Mouse (Mus musculus) hindbrain, embryonic 14.5 days (tissue): Measurements from ENCODE around the gene Gnai2. TPM values are rescaled to one million over a fixed set of nuclear protein-coding genes. Genes with fewer than 3 reads are reported as not detected.
"Not testable (repeated sequence)": the region's sequence is repeated elsewhere in the genome, so short reads cannot be mapped to it uniquely, and the experiment has no call there.

ENCODE experiments used
- ATAC-seq: fragments of 200-750 bp; cut with Nextera tagmentation; 2 replicates; pipeline ENCODE4 v1.8.0; 2017; ENCODE audit warnings: moderate number of reproducible peaks, mild to moderate bottlenecking, moderate TSS enrichment, moderate library complexity; ENCODE audit not compliant: low FRiP score
- DNase-seq: peaks from one replicate; pipeline ENCODE4 v3.0.0-alpha.2; 2015; ENCODE audit warnings: low spot score
- H3K27ac ChIP-seq: fragments of 300-500 bp; sonication (generic); 2 replicates; pipeline ENCODE4 v1.5.1; 2014; ENCODE audit warnings: mild to moderate bottlenecking, moderate library complexity
- H3K27me3 ChIP-seq: fragments of 300-500 bp; sonication (generic); 2 replicates; pipeline ENCODE4 v1.6.1; 2014; ENCODE audit warnings: mild to moderate bottlenecking, low read length, mixed read lengths; ENCODE audit not compliant: control insufficient read depth, insufficient read depth
- H3K36me3 ChIP-seq: fragments of 300-500 bp; sonication (generic); replicated peaks from 2 replicates; pipeline ENCODE4 v1.6.1; 2014; ENCODE audit not compliant: control insufficient read depth, insufficient read depth
- H3K4me1 ChIP-seq: fragments of 300-500 bp; sonication (generic); replicated peaks from 2 replicates; pipeline ENCODE4 v1.6.1; 2014; ENCODE audit warnings: antibody characterized with exemption, low read length, mixed read lengths; ENCODE audit not compliant: control insufficient read depth, insufficient read depth
- H3K4me2 ChIP-seq: fragments of 300-500 bp; sonication (generic); replicated peaks from 2 replicates; pipeline ENCODE4 v1.6.1; 2014; ENCODE audit warnings: mild to moderate bottlenecking, moderate library complexity
- H3K4me3 ChIP-seq: fragments of 300-500 bp; sonication (generic); replicated peaks from 2 replicates; pipeline ENCODE4 v1.5.1; 2014; ENCODE audit warnings: mild to moderate bottlenecking, low read length
- H3K9ac ChIP-seq: fragments of 300-500 bp; sonication (generic); 2 replicates; pipeline ENCODE4 v1.6.1; 2014
- H3K9me3 ChIP-seq: fragments of 300-500 bp; sonication (generic); 2 replicates; pipeline ENCODE4 v1.6.1; 2016; ENCODE audit warnings: low read length; ENCODE audit not compliant: control insufficient read depth
- whole genome bisulfite sequencing: fragments of 180-500 bp; shearing (Covaris S2); extraction: QIAGEN DNeasy Blood & Tissue Kit; methylation state at CpG from one replicate; pipeline ENCODE4 v1.1.7; 2014; 5-methylcytosine and 5-hydroxymethylcytosine counted together
- polyA plus RNA-seq: library from polyadenylated mRNA; unstranded; fragments of >200 nt; fragmentation: Nextera tagmentation; extraction: Ambion mirVana; gene quantifications from 2 replicates; pipeline ENCODE4 v1.2.1, GENCODE M21; 2014

Gnai2 gene
- polyA plus RNA-seq, 1 experiment from 2014 or later: 282 TPM

DNA sequence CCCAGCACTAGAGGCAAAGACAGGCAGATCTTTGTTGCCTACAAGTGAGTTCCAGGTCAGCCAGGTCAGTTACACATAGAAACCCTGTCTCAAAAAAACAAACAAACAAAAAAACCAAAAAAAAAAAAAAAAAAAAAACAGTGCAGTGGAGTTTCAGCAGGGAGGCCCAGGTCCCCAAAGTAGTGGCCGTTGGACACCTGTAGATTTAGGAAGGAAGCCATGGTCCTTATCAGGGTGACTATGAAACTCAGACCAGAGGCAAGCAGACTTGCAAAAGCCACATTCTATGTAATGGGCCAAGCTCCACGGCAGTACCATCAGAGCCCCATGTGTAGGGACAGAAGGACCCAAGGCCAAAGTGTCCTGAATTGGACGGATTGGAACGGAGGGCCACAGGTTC, 53.6 kb downstream of the Gnai2 start:
- ATAC-seq: no peak
- no peak overlapping the region for H3K27ac ChIP-seq
- peak overlapping the region; percentile 75 for H3K9ac ChIP-seq

GRCm38 (mm10) chr9:107580501-107581317, 54.5 kb downstream of the Gnai2 start, which contains the start of gene Hyal3:
Hyal3 (plus strand) TSS chr9:107580818.
- under 1% methylated on average over 32 of the region's 32 CpGs for WGBS
- Histone ChIP-seq H3K9ac (peak within 1 kb of the TSS; percentile 75), H3K27ac (peak within 1 kb of the TSS; percentile 83), H3K36me3 (no peaks in the 10 kb centered on the region), H3K9me3 (no peaks in the 10 kb centered on the region), H3K4me2 (peak within 1 kb of the TSS; percentile 72), H3K4me3 (peak within 1 kb of the TSS; percentile 55), H3K4me1 (peaks cover 17% of the 10 kb centered on the region), H3K27me3 (no peaks in the 10 kb centered on the region)
- ATAC-seq (peak; percentile 73), DNase-seq (peak; percentile 83)

More for the DNA sequence above, 53.6 kb downstream of the Gnai2 start:
- Histone ChIP-seq H3K36me3 (no peaks in the 10 kb centered on the region), H3K9me3 (no peaks in the 10 kb centered on the region), H3K4me1 (peaks cover 17% of the 10 kb centered on the region), H3K4me3 (peak overlapping the region; percentile 55), H3K27me3 (no peaks in the 10 kb centered on the region), H3K4me2 (peak overlapping the region; percentile 72)
- 80% methylated on average over 4 of the region's 4 CpGs for WGBS
- no peak for DNase-seq

DNA sequence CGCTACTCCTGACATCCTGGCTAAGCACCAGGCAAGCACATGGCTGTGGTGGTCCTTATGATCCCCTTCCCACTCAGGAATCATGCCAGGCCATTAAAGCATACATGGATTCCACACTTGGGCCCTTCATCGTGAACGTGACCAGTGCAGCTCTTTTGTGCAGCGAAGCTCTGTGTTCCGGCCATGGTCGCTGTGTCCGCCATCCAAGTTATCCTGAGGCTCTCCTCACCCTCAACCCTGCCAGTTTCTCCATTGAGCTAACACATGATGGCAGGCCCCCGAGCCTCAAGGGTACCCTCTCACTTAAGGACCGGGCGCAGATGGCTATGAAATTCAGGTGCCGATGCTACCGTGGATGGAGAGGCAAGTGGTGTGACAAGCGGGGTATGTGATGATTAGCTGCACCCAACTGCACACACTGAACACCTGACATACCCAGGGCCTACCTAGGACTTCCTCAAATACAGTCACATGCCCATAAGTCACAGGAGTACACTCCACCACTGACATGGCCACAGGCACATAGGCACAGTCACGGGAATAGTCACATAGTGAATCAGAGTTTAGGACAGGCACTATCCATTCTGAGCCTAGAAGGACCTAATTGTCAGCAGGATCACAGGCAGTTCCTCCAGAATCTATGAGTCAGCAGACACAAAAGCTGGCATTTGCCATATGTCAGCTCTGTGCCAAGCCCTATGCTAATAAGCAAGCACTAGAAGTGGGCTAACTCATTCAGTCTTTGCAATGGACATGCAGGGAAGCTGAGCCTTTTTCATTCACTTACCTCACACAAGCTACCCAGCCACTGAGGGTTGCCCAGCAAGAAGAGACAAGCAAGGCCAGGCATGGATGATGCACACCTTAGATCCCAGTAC, 55.9 kb downstream of the Gnai2 start:
- ATAC-seq (no peak), DNase-seq (no peak)
- no peaks in the 10 kb centered on the region for H3K27me3 ChIP-seq
- H3K36me3 ChIP-seq: 0 out of 2 replicates have a peak, but pooled peaks cover 7% of the 10 kb centered on the region
- peaks cover 17% of the 10 kb centered on the region for H3K4me1 ChIP-seq
- no peaks in the 10 kb centered on the region for H3K9me3 ChIP-seq
- peak overlapping the region; percentile 75; the same call in 1 of the 2 replicates for H3K9ac ChIP-seq
- H3K27ac ChIP-seq: no peak overlapping the region
- 92% methylated on average over 14 of the region's 14 CpGs for WGBS
- H3K4me3 ChIP-seq: no peak overlapping the region
- H3K4me2 ChIP-seq: peak overlapping the region; percentile 72

DNA sequence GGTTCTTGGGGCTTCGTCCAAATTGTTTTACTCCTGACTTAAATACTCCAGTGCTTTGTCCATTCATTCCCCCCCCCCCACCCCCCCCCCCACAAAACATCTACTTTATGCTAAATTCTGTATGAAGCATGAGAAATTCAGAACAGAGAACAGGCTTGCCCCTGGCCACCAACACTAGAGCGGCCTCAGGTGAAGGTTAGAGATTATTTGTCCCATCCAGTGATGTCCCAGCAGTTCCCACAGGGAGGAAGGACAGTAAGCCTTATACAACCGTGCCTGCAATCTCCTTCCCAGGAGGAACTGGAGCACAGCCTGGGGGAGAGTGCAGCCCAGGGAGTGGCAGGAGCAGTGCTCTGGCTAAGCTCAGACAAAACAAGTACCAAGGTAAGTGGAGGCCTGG, 56.6 kb downstream of the Gnai2 start, which contains the start of gene Naa80:
Gene Naa80, plus strand, starts transcription at position 301 of the 400 bp plus-strand sequence.
- H3K9me3 ChIP-seq: no peaks in the 10 kb centered on the region
- 83% methylated on average over 3 of the region's 3 CpGs for WGBS
- peaks cover 11% of the 10 kb centered on the region for H3K36me3 ChIP-seq
- DNase-seq (no peak), ATAC-seq (no peak)
- H3K4me2 ChIP-seq: peak within 1 kb of the TSS; percentile 72
- no peak within 1 kb of the TSS for H3K4me3 ChIP-seq
- peak within 1 kb of the TSS; percentile 75; the same call in 1 of the 2 replicates for H3K9ac ChIP-seq
- no peaks in the 10 kb centered on the region for H3K27me3 ChIP-seq
- H3K27ac ChIP-seq: no peak within 1 kb of the TSS
- peaks cover 17% of the 10 kb centered on the region for H3K4me1 ChIP-seq

DNA sequence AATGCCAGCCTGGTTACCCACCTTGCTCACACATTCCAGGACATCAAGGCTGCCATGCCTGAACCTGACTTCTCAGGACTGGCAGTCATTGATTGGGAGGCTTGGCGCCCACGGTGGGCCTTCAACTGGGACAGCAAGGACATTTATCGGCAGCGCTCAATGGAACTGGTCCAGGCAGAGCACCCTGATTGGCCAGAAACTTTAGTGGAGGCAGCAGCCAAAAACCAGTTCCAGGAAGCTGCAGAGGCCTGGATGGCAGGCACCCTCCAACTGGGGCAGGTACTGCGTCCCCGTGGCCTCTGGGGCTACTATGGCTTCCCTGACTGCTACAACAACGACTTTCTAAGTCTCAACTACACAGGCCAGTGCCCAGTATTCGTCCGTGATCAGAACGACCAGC, 57.3 kb downstream of the Gnai2 start:
- 90% methylated on average over 10 of the region's 10 CpGs for WGBS
- ATAC-seq: no peak
- Histone ChIP-seq H3K27me3 (no peaks in the 10 kb centered on the region), H3K27ac (no peak overlapping the region), H3K9ac (no peak overlapping the region), H3K4me1 (peaks cover 17% of the 10 kb centered on the region), H3K36me3 (peaks cover 18% of the 10 kb centered on the region), H3K4me3 (no peak overlapping the region), H3K4me2 (no peak overlapping the region; the same call in 1 of the 2 replicates), H3K9me3 (no peaks in the 10 kb centered on the region)
- DNase-seq: no peak

DNA sequence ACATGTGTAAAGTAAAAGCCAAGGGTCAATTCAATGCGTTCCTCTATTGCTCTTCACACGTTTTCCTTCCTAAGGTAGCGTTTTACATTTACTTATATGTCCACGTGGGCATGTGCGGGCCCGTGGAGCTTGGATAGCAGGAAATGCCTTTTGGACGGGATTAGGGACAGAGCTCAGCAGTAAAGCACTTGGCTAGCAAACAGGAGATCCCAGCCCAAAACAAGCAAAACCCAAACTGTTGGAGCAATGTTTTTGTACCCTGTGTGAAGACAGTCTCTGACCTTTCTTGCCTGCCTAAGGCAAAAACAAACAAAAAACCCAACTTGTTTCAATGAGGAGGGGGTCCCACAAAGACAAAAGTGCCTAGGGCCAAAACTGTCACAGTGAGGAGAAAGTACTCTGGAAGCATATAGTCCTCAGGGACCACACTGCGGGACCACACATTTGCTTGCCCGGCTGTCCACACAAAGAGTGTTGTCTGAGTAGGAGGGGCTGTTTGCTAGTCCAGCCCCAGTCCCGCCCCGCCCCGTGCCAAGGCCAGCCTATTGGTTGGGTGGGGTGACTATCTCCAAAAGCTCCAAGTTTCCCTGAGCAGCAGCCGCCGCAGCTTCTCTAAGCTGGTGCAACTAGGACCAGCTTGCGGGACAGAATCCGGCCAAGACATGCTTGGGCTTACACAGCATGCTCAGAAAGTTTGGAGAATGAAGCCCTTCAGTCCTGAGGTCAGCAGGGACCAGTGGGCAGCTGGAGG, 58.6 kb downstream of the Gnai2 start, which contains the start of gene Hyal1:
Gene Hyal1, plus strand, starts transcription at position 571 of the 751 bp plus-strand sequence.
- no peaks in the 10 kb centered on the region for H3K9me3 ChIP-seq
- peak within 1 kb of the TSS; percentile 25 for H3K4me3 ChIP-seq
- H3K4me1 ChIP-seq: peaks cover 17% of the 10 kb centered on the region
- DNase-seq: peak; percentile 53
- H3K4me2 ChIP-seq: peak within 1 kb of the TSS; percentile 43
- H3K27me3 ChIP-seq: no peaks in the 10 kb centered on the region
- H3K27ac ChIP-seq: peak within 1 kb of the TSS; percentile 55; the same call in 1 of the 2 replicates
- 27% methylated on average over 16 of the region's 16 CpGs for WGBS
- peak; percentile 58 for ATAC-seq
- H3K9ac ChIP-seq: peak within 1 kb of the TSS; percentile 25; the same call in 1 of the 2 replicates
- peaks cover 31% of the 10 kb centered on the region for H3K36me3 ChIP-seq

DNA sequence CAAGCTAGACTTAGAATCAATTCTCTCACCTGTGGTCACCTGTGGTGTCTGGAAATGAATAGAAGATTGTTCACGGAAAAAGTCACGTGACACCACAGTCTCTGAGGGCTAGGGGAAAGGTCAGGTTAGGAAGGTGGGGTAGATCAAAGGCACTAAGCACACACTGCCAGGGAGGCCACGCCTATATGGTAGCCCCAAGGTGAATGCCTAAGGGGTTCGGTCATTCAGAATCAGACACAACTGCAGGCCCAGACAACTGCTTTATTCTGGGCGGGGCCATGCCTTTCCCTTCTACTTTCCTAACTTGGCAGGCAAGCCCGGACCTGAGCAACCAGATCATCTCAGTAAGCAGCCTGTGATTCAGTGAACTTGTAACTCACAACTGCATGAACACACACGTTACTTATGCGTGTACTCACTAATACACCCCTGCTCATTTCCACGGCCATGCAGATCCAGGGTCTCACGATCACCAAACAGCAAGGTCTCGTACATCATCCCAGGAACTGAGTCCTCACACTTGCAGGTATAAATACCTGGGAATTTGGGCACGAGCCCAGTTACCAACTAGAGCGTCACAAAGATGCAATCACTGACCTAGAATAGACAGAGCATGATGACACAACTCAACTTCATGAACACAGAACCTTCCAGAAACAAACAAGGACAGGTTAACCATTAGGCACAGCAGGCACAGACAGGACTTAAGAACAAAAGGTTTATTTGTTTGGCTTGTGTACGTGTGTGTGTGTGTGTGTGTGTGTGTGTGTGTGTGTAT, 59.4 kb downstream of the Gnai2 start:
- Histone ChIP-seq H3K4me2 (no peak overlapping the region), H3K9me3 (no peaks in the 10 kb centered on the region), H3K4me3 (no peak overlapping the region), H3K9ac (no peak overlapping the region), H3K36me3 (peaks cover 39% of the 10 kb centered on the region), H3K4me1 (peaks cover 19% of the 10 kb centered on the region), H3K27ac (no peak overlapping the region), H3K27me3 (no peaks in the 10 kb centered on the region)
- DNase-seq (no peak), ATAC-seq (no peak)
- WGBS: 89% methylated on average over 14 of the region's 14 CpGs

DNA sequence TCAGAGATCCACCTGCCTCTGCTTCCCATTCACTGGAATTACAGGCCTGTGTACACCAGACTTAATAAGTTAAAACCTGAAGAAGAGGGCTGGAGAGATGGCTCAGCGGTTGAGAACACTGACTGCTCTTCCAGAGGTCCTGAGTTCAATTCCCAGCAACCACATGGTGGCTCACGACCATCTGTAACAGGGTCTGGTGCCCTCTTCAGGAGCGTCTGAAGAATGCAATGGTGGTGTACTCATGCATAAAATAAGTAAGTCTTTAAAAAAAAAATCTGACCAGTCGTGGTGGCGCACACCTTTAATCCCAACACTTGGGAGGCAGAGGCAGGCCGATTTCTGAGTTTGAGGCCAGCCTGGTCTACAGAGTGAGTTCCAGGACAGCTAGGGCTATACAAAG, 61.4 kb downstream of the Gnai2 start:
- H3K4me2 ChIP-seq, H3K27me3 ChIP-seq, H3K9ac ChIP-seq, H3K9me3 ChIP-seq, DNase-seq, ATAC-seq, H3K4me3 ChIP-seq, H3K27ac ChIP-seq: not testable (repeated sequence)
- Histone ChIP-seq H3K4me1 (peaks cover 22% of the 10 kb centered on the region), H3K36me3 (peaks cover 44% of the 10 kb centered on the region)
- WGBS: 79% methylated on average over 6 of the region's 6 CpGs
